Mouse (Mus musculus) erythroblast, embryonic 14.5 days (primary cell): ENCODE measurements around the gene 1110051M20Rik.

Source experiments
- GATA1 ChIP-seq: IDR thresholded peaks from 2 replicates; pipeline ENCODE4 v1.6.1; 2012; ENCODE audit warnings: low read length, inconsistent platforms, mixed read lengths
- TAL1 ChIP-seq: IDR thresholded peaks from 3 replicates; pipeline ENCODE4 v1.6.1; 2012; ENCODE audit warnings: low read length, inconsistent platforms, mixed read lengths

GRCm38 (mm10) chr2:91244557-91245228, 199.8 kb downstream of the 1110051M20Rik start:
- TF ChIP-seq TAL1 = peak; percentile 39; the same call in 1 of the 3 replicates
- TF ChIP-seq GATA1 = no peak; the same call in 1 of the 2 replicates
